In the genomic region with DNA sequence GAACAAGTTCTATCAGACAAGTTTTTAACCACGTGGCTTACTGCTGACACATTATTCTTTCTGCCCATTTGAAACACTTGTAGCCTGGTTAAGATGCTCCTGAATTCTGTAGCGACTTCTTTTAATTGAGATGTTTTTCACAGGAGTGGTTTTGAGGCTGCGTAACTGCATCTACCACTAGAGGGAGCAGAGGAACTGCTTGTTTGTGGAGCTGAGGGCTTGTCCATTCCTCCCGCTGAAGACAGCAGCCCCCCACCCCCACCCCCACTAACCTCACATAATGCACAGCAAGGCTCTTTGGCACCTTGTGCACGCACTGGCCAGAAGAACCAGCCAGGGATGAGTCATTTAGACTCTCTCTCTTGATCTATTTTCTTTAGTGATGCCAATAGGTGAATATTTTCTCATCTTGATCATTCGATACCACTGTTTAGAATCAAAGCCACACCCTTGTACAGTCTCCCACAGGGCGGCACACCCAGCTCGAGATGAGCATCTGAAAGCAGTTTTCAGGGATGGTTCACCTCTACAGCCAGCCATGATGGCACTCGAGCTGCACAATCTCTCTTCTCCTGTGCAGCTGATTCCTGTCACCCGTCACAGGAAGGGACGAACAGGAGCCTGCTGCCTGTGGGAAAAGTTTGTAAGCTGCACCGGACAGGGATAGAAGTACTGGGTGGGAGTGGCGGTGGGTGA, we compare ENCODE assay signal across 10 mouse cellular contexts.
DNase-seq lines count a peak whose midpoint lies in the region; ATAC-seq lines count a peak whose summit lies in the region.
"Had no signal": no experiment of that assay in that cellular context is flagged by ENCODE, and none has a peak within 500 bp of the region (broad histone marks: within the 10 kb centered on the region; RNA-seq: fewer than 3 reads in every experiment).

No protein-coding gene starts in this region.

- H3K9me3 ChIP-seq in forebrain, embryonic 14.5 days (replicated peaks; ENCODE audit: control insufficient read depth, low read length): no peaks in the 10 kb centered on the region
- no peaks in the 10 kb centered on the region for H3K9me3 ChIP-seq in forebrain, embryonic 10.5 days
- no peaks in the 10 kb centered on the region for H3K9me3 ChIP-seq in embryonic facial prominence, embryonic 11.5 days (replicated peaks; ENCODE audit: control insufficient read depth, low read length)

- no peak overlapping the region for H3K9ac ChIP-seq in forebrain, embryonic 14.5 days (ENCODE audit: low read length)
- no peak overlapping the region for H3K9ac ChIP-seq in embryonic facial prominence, embryonic 11.5 days (replicated peaks; ENCODE audit: low read length)

- H3K4me3 ChIP-seq in forebrain, embryonic 14.5 days (ENCODE audit: low read depth, low read length): no peak overlapping the region
- H3K4me3 ChIP-seq in forebrain, embryonic 10.5 days: no peak overlapping the region
- no peak overlapping the region for H3K4me3 ChIP-seq in embryonic facial prominence, embryonic 11.5 days (ENCODE audit: low read depth, low read length)

- peak; percentile 68 for DNase-seq in forebrain, embryonic 14.5 days (ENCODE audit: low spot score)
- DNase-seq in forebrain, embryonic 10.5 days (ENCODE audit: extremely low spot score, low spot score): no peak
- DNase-seq in left cerebral cortex, postnatal 14 days (ENCODE audit: low spot score in 2 of 2): peak; percentile 40 to 51
- DNase-seq in left cerebral cortex, postnatal 36 days (ENCODE audit: low spot score in 2 of 2): no peak
- DNase-seq in adipocyte (ENCODE audit: low spot score): peak; percentile 42
- peak; percentile 49 for DNase-seq in embryonic facial prominence, embryonic 11.5 days (ENCODE audit: low spot score)
- peak; percentile 12 for DNase-seq in telencephalon, adult 2 months (ENCODE audit: low read depth, low spot score)
- no peak for DNase-seq in frontal cortex, postnatal 25 days (ENCODE audit: low spot score in 2 of 2)

- intact Hi-C loops in left cerebral cortex, postnatal 14 days (cut with DNase I): loop anchor here (5.0 kb wide), 2 partner anchors 38 to 178 kb away; no protein-coding TSS in a partner anchor
- intact Hi-C loops in left cerebral cortex, postnatal 36 days (cut with DNase I): loop anchor here (5.0 kb wide), 1 partner anchor 178 kb away; no protein-coding TSS in a partner anchor

- no peak overlapping the region for H3K4me2 ChIP-seq in forebrain, embryonic 14.5 days (ENCODE audit: low read length)
- no peak overlapping the region for H3K4me2 ChIP-seq in embryonic facial prominence, embryonic 11.5 days (ENCODE audit: low read depth, low read length)

- H3K36me3 ChIP-seq in forebrain, embryonic 14.5 days (ENCODE audit: control insufficient read depth, insufficient read depth, low read length): peaks cover 90% of the 10 kb centered on the region
- peaks cover 97% of the 10 kb centered on the region for H3K36me3 ChIP-seq in forebrain, embryonic 10.5 days (replicated peaks)
- peaks cover 17% of the 10 kb centered on the region for H3K36me3 ChIP-seq in embryonic facial prominence, embryonic 11.5 days (replicated peaks; ENCODE audit: control insufficient read depth, insufficient read depth, low read depth, low read length)

- no peaks in the 10 kb centered on the region for H3K4me1 ChIP-seq in forebrain, embryonic 14.5 days (ENCODE audit: control insufficient read depth, insufficient read depth, low read length)
- no peaks in the 10 kb centered on the region for H3K4me1 ChIP-seq in forebrain, embryonic 10.5 days
- H3K4me1 ChIP-seq in embryonic facial prominence, embryonic 11.5 days (ENCODE audit: control insufficient read depth, insufficient read depth, low read length): no peaks in the 10 kb centered on the region

- peak; percentile 52; the same call in 1 of the 2 replicates for ATAC-seq in forebrain, embryonic 14.5 days
- ATAC-seq in embryonic facial prominence, embryonic 11.5 days (replicated peaks; ENCODE audit: insufficient number of reproducible peaks, low FRiP score, low TSS enrichment, low read depth): no peak

- no peak overlapping the region for H3K27ac ChIP-seq in forebrain, embryonic 14.5 days (ENCODE audit: low read depth, low read length)
- no peak overlapping the region for H3K27ac ChIP-seq in forebrain, embryonic 10.5 days
- no peak overlapping the region for H3K27ac ChIP-seq in embryonic facial prominence, embryonic 11.5 days (replicated peaks; ENCODE audit: low read depth, low read length)
- H3K27ac ChIP-seq: macrophage had no signal

- H3K27me3 ChIP-seq in forebrain, embryonic 14.5 days (replicated peaks; ENCODE audit: control insufficient read depth, insufficient read depth, low read length): no peaks in the 10 kb centered on the region
- no peaks in the 10 kb centered on the region for H3K27me3 ChIP-seq in forebrain, embryonic 10.5 days (ENCODE audit: poor library complexity, severe bottlenecking)
- H3K27me3 ChIP-seq in embryonic facial prominence, embryonic 11.5 days (ENCODE audit: control insufficient read depth, insufficient read depth, low read length): no peaks in the 10 kb centered on the region
- H3K27me3 ChIP-seq: CH12.LX had no signal

- WGBS in forebrain, embryonic 14.5 days: 78% methylated on average over 13 of the region's 13 CpGs
- WGBS in forebrain, embryonic 10.5 days: 79% methylated on average over 13 of the region's 13 CpGs
- WGBS in embryonic facial prominence, embryonic 11.5 days: 77% methylated on average over 13 of the region's 13 CpGs

Comparison
In these comparisons a context has a peak if more than half of its experiments do, and no peak if none do; other contexts are left out.
1. DNase-seq: peak in forebrain, embryonic 14.5 days (single experiment), left cerebral cortex, postnatal 14 days (2 of 2), adipocyte (single experiment), embryonic facial prominence, embryonic 11.5 days (single experiment) and telencephalon, adult 2 months (single experiment); none in forebrain, embryonic 10.5 days (single experiment), left cerebral cortex, postnatal 36 days (0 of 2) and frontal cortex, postnatal 25 days (0 of 2).